Mouse (Mus musculus): ENCODE results near the gene Pcdh15. TPM values are rescaled to one million over a fixed set of nuclear protein-coding genes. Genes with fewer than 3 reads are reported as not detected.

The Pcdh15 gene
- polyA plus RNA-seq, 1 experiment from 2014 or later = 0.68 TPM

DNA sequence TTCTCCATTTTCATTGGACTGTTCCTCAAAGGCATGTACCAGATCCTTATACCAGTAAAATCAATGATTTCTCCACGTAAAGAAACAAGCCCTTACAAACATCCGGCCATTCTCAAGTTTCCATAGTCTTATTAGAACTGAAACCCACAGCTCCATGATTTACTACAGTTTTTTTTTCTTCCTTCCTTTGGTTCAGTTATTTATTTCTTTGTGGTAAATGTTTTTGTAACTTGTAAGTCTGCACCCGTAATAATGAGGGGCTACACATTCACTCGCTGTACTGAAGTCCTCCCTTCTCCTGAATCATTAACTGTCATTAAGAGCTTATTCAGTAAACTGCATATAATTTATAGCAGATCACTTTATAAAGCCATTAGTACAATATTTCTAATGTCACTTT, 1526.6 kb downstream of the Pcdh15 start:
- no peaks in the 10 kb centered on the region for H3K27me3 ChIP-seq (ENCODE audit: control insufficient read depth, insufficient read depth, low read length)
- H3K9ac ChIP-seq (ENCODE audit: low read length) = no peak overlapping the region
- H3K4me1 ChIP-seq (replicated peaks; ENCODE audit: control insufficient read depth, insufficient read depth) = no peaks in the 10 kb centered on the region
- WGBS = 58% methylated on average over 4 of the region's 4 CpGs
- TF ChIP-seq EP300 (optimal IDR thresholded peaks at IDR 0.05) (no peak), CTCF (IDR thresholded peaks at IDR 0.05; ENCODE audit: low read depth) (no peak)
- H3K9me3 ChIP-seq (ENCODE audit: control insufficient read depth, low read length) = no peaks in the 10 kb centered on the region
- H3K27ac ChIP-seq (replicated peaks) = no peak overlapping the region
- ATAC-seq (ENCODE audit: low FRiP score, low TSS enrichment) (no peak), DNase-seq (ENCODE audit: low spot score) (no peak)
- H3K36me3 ChIP-seq (ENCODE audit: control insufficient read depth, insufficient read depth, low read length) = no peaks in the 10 kb centered on the region
- no peak overlapping the region for H3K4me3 ChIP-seq (ENCODE audit: low read depth, low read length)
- no peak overlapping the region for H3K4me2 ChIP-seq (replicated peaks; ENCODE audit: low read depth)

- no peak overlapping the region for H3K27ac ChIP-seq (replicated peaks)
- 39% methylated on average over 10 of the region's 10 CpGs for WGBS
- DNase-seq (ENCODE audit: low spot score) (no peak), ATAC-seq (ENCODE audit: low FRiP score, low TSS enrichment) (no peak)
- H3K4me1 ChIP-seq (replicated peaks; ENCODE audit: control insufficient read depth, insufficient read depth) = no peaks in the 10 kb centered on the region
- H3K9ac ChIP-seq (ENCODE audit: low read length) = no peak overlapping the region
- H3K4me2 ChIP-seq (replicated peaks; ENCODE audit: low read depth) = no peak overlapping the region
- H3K36me3 ChIP-seq (ENCODE audit: control insufficient read depth, insufficient read depth, low read length) = no peaks in the 10 kb centered on the region
- no peaks in the 10 kb centered on the region for H3K27me3 ChIP-seq (ENCODE audit: control insufficient read depth, insufficient read depth, low read length)
- H3K4me3 ChIP-seq (ENCODE audit: low read depth, low read length) = no peak overlapping the region
- no peaks in the 10 kb centered on the region for H3K9me3 ChIP-seq (ENCODE audit: control insufficient read depth, low read length)
- TF ChIP-seq CTCF (IDR thresholded peaks at IDR 0.05; ENCODE audit: low read depth) (no peak), EP300 (optimal IDR thresholded peaks at IDR 0.05) (no peak)
Measured at GRCm38 (mm10) chr10:74626596-74626995, 1527.5 kb downstream of the Pcdh15 start.

DNA sequence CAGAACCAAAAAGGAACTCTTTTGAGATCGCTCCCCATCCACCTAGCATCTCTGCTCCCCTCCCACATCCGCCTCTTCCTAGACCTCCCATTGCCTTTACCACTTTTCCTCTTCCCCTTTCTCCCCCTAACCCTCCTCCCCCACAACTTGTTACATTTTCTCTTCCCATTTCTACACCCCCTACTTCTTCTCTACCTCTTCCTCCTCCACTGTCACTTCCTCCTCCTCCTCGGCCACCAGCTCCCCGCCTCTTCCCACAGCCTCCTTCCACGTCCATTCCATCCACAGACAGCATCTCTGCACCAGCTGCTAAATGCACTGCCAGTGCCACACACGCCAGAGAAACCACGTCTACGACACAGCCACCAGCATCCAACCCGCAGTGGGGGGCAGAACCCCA, 1532.2 kb downstream of the Pcdh15 start:
- Histone ChIP-seq H3K4me2 (replicated peaks; ENCODE audit: low read depth) (no peak overlapping the region), H3K9ac (ENCODE audit: low read length) (no peak overlapping the region), H3K4me1 (replicated peaks; ENCODE audit: control insufficient read depth, insufficient read depth) (no peaks in the 10 kb centered on the region), H3K4me3 (ENCODE audit: low read depth, low read length) (no peak overlapping the region), H3K27ac (replicated peaks) (no peak overlapping the region), H3K9me3 (ENCODE audit: control insufficient read depth, low read length) (no peaks in the 10 kb centered on the region), H3K27me3 (ENCODE audit: control insufficient read depth, insufficient read depth, low read length) (no peaks in the 10 kb centered on the region), H3K36me3 (ENCODE audit: control insufficient read depth, insufficient read depth, low read length) (no peaks in the 10 kb centered on the region)
- WGBS = 88% methylated on average over 9 of the region's 9 CpGs
- DNase-seq (ENCODE audit: low spot score) (no peak), ATAC-seq (ENCODE audit: low FRiP score, low TSS enrichment) (no peak)
- TF ChIP-seq CTCF (IDR thresholded peaks at IDR 0.05; ENCODE audit: low read depth) = no peak
- TF ChIP-seq EP300 (optimal IDR thresholded peaks at IDR 0.05) = no peak

- no peak for ATAC-seq (ENCODE audit: low FRiP score, low TSS enrichment)
- Histone ChIP-seq H3K9me3 (ENCODE audit: control insufficient read depth, low read length) (no peaks in the 10 kb centered on the region), H3K27me3 (ENCODE audit: control insufficient read depth, insufficient read depth, low read length) (no peaks in the 10 kb centered on the region), H3K4me3 (ENCODE audit: low read depth, low read length) (no peak overlapping the region), H3K27ac (replicated peaks) (no peak overlapping the region), H3K4me1 (replicated peaks; ENCODE audit: control insufficient read depth, insufficient read depth) (no peaks in the 10 kb centered on the region), H3K9ac (ENCODE audit: low read length) (no peak overlapping the region), H3K36me3 (ENCODE audit: control insufficient read depth, insufficient read depth, low read length) (no peaks in the 10 kb centered on the region), H3K4me2 (replicated peaks; ENCODE audit: low read depth) (no peak overlapping the region)
- no peak for DNase-seq (ENCODE audit: low spot score)
- TF ChIP-seq EP300 (optimal IDR thresholded peaks at IDR 0.05) = no peak
- TF ChIP-seq CTCF (IDR thresholded peaks at IDR 0.05; ENCODE audit: low read depth) = no peak
- 54% methylated on average over 4 of the region's 4 CpGs for WGBS
Measured at GRCm38 (mm10) chr10:74637040-74637439, 1537.9 kb downstream of the Pcdh15 start.

DNA sequence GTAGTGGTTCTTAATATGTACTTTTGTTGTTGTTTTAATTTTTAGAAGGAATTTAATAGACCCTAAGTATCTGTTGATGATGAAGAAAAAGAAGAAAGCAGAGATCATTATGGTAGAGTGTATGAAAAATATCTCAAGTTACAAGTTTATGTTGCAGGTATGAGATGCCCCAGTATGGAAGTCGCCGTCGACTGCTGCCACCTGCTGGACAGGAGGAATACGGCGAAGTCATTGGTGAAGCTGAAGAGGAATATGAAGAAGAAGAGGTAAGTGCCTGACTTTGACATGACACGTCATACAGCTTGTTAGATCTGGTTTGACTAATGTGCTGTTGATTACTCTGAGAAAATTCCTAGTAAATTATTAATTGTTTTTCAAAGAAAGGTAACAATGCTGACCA, 1543.0 kb downstream of the Pcdh15 start:
- TF ChIP-seq EP300 (optimal IDR thresholded peaks at IDR 0.05) (no peak), CTCF (IDR thresholded peaks at IDR 0.05; ENCODE audit: low read depth) (peak; percentile 68)
- no peak overlapping the region for H3K4me2 ChIP-seq (replicated peaks; ENCODE audit: low read depth)
- WGBS = 57% methylated on average over 6 of the region's 6 CpGs
- no peaks in the 10 kb centered on the region for H3K4me1 ChIP-seq (replicated peaks; ENCODE audit: control insufficient read depth, insufficient read depth)
- H3K27me3 ChIP-seq (ENCODE audit: control insufficient read depth, insufficient read depth, low read length) = no peaks in the 10 kb centered on the region
- H3K4me3 ChIP-seq (ENCODE audit: low read depth, low read length) = no peak overlapping the region
- ATAC-seq (ENCODE audit: low FRiP score, low TSS enrichment) (no peak), DNase-seq (ENCODE audit: low spot score) (peak; percentile 45)
- H3K36me3 ChIP-seq (ENCODE audit: control insufficient read depth, insufficient read depth, low read length) = no peaks in the 10 kb centered on the region
- no peak overlapping the region for H3K9ac ChIP-seq (ENCODE audit: low read length)
- H3K9me3 ChIP-seq (ENCODE audit: control insufficient read depth, low read length) = no peaks in the 10 kb centered on the region
- H3K27ac ChIP-seq (replicated peaks) = no peak overlapping the region

- TF ChIP-seq EP300 (optimal IDR thresholded peaks at IDR 0.05) (no peak), CTCF (IDR thresholded peaks at IDR 0.05; ENCODE audit: low read depth) (no peak)
- no peak overlapping the region for H3K27ac ChIP-seq (replicated peaks)
- H3K4me3 ChIP-seq (ENCODE audit: low read depth, low read length) = no peak overlapping the region
- no peaks in the 10 kb centered on the region for H3K36me3 ChIP-seq (ENCODE audit: control insufficient read depth, insufficient read depth, low read length)
- H3K9ac ChIP-seq (ENCODE audit: low read length) = no peak overlapping the region
- DNase-seq (ENCODE audit: low spot score) (no peak), ATAC-seq (ENCODE audit: low FRiP score, low TSS enrichment) (no peak)
- 77% methylated on average over 1 of the region's 1 CpGs for WGBS
- no peaks in the 10 kb centered on the region for H3K27me3 ChIP-seq (ENCODE audit: control insufficient read depth, insufficient read depth, low read length)
- H3K9me3 ChIP-seq (ENCODE audit: control insufficient read depth, low read length) = no peaks in the 10 kb centered on the region
- no peak overlapping the region for H3K4me2 ChIP-seq (replicated peaks; ENCODE audit: low read depth)
- no peaks in the 10 kb centered on the region for H3K4me1 ChIP-seq (replicated peaks; ENCODE audit: control insufficient read depth, insufficient read depth)
Measured at GRCm38 (mm10) chr10:74663171-74663570, 1564.0 kb downstream of the Pcdh15 start.
